Mouse (Mus musculus): Measurements from ENCODE around the gene Actr6.

GRCm38 (mm10) chr10:89748619-89749018 is 16.5 kb upstream of the Actr6 start:
- TF ChIP-seq POLR2A (IDR thresholded peaks at IDR 0.05; ENCODE audit: low read depth, low read length) (no peak), CTCF (IDR thresholded peaks at IDR 0.05; ENCODE audit: extremely low read depth, insufficient read length, insufficient replicate concordance, low read depth, low read length) (no peak)

Measured in small intestine, adult 2 months (tissue).